ENCODE assay signal across 23 mouse cellular contexts in the genomic region with DNA sequence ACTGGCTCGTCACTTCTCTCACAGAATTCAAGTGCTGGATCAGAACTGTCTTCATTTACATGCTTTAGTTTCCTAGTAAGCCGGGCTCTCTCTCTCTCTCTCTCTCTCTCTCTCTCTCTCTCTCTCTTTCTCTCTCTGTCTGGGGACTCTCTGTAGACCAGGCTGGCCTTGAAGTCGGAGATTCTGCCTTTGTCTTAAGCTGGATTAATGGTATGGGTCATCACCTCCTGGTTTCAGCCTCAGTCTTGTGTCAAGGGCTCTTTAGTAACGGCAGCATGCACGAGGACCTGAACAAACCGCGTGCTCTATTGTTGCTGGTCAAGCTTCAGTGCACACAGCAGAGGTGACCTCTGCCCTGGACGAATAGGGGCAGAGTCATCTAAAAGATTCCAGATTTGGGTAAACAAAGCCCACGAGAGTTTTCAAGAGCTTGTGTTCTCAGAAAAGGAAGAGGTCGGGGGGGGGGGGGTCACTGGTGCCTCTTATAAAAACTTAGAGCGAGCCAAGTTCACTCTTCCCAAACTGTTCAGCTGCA. TPM values are rescaled to one million over a fixed set of nuclear protein-coding genes. Genes with fewer than 3 reads are reported as not detected.
DNase-seq lines count a peak whose midpoint lies in the region; ATAC-seq and TF ChIP-seq lines count a peak whose summit lies in the region.
"Had no signal": no experiment of that assay in that cellular context is flagged by ENCODE, and none has a peak within 500 bp of the region (broad histone marks: within the 10 kb centered on the region; RNA-seq: fewer than 3 reads in every experiment).

No protein-coding gene starts in this region.

- no peak overlapping the region for H3K9ac ChIP-seq in hindbrain, embryonic 12.5 days
- H3K9ac ChIP-seq in neural tube, embryonic 15.5 days (replicated peaks): no peak overlapping the region
- H3K9ac ChIP-seq in intestine, postnatal 0 days (ENCODE audit: low read depth, low read length): no peak overlapping the region
- H3K9ac ChIP-seq: intestine, embryonic 15.5 days; lung, embryonic 14.5 days had no signal

- TF ChIP-seq CTCF in intestine, postnatal 0 days (IDR thresholded peaks at IDR 0.05; ENCODE audit: low read depth): no peak

- H3K27me3 ChIP-seq in hindbrain, embryonic 10.5 days (ENCODE audit: insufficient read depth, poor library complexity, severe bottlenecking): no peaks in the 10 kb centered on the region
- H3K27me3 ChIP-seq in hindbrain, embryonic 12.5 days: no peaks in the 10 kb centered on the region
- H3K27me3 ChIP-seq in neural tube, embryonic 15.5 days (replicated peaks): no peaks in the 10 kb centered on the region
- H3K27me3 ChIP-seq in limb, embryonic 10.5 days (ENCODE audit: low read depth, poor library complexity, severe bottlenecking): no peaks in the 10 kb centered on the region
- H3K27me3 ChIP-seq in intestine, postnatal 0 days (replicated peaks; ENCODE audit: control insufficient read depth, insufficient read depth, low read length): no peaks in the 10 kb centered on the region
- H3K27me3 ChIP-seq: intestine, embryonic 15.5 days had no signal

- peak overlapping the region; percentile 53 for H3K27ac ChIP-seq in hindbrain, embryonic 10.5 days
- H3K27ac ChIP-seq in hindbrain, embryonic 12.5 days: no peak overlapping the region
- no peak overlapping the region for H3K27ac ChIP-seq in neural tube, embryonic 15.5 days (replicated peaks)
- 0 out of 2 replicates have a peak overlapping the region, but pooled peaks have one; percentile 25 for H3K27ac ChIP-seq in limb, embryonic 10.5 days
- no peak overlapping the region for H3K27ac ChIP-seq in intestine, postnatal 0 days (ENCODE audit: low read depth, low read length)
- H3K27ac ChIP-seq: intestine, embryonic 15.5 days had no signal

- ATAC-seq in hindbrain, embryonic 12.5 days (ENCODE audit: low FRiP score): no peak
- no peak for ATAC-seq in neural tube, embryonic 15.5 days (ENCODE audit: low FRiP score)
- ATAC-seq in intestine, postnatal 0 days: no peak
- no peak for ATAC-seq in megakaryocyte progenitor cell, adult 5-6 weeks (replicated peaks; ENCODE audit: poor library complexity)
- ATAC-seq: activated CD4-positive, CD25-positive, alpha-beta regulatory T cell, adult 4 months; intestine, embryonic 15.5 days had no signal

- peaks cover 5% of the 10 kb centered on the region; the same call in 1 of the 2 replicates for H3K9me3 ChIP-seq in hindbrain, embryonic 10.5 days
- no peaks in the 10 kb centered on the region for H3K9me3 ChIP-seq in hindbrain, embryonic 12.5 days (replicated peaks)
- no peaks in the 10 kb centered on the region for H3K9me3 ChIP-seq in neural tube, embryonic 15.5 days (replicated peaks)
- H3K9me3 ChIP-seq in limb, embryonic 10.5 days (replicated peaks): no peaks in the 10 kb centered on the region
- H3K9me3 ChIP-seq in intestine, postnatal 0 days (ENCODE audit: control insufficient read depth): no peaks in the 10 kb centered on the region
- H3K9me3 ChIP-seq: intestine, embryonic 15.5 days had no signal

- no peak overlapping the region for H3K4me3 ChIP-seq in hindbrain, embryonic 10.5 days
- H3K4me3 ChIP-seq in hindbrain, embryonic 12.5 days: no peak overlapping the region
- no peak overlapping the region for H3K4me3 ChIP-seq in neural tube, embryonic 15.5 days (replicated peaks)
- H3K4me3 ChIP-seq in limb, embryonic 10.5 days: no peak overlapping the region
- H3K4me3 ChIP-seq in intestine, postnatal 0 days (ENCODE audit: low read depth, low read length): no peak overlapping the region
- H3K4me3 ChIP-seq: intestine, embryonic 15.5 days had no signal

- no peaks in the 10 kb centered on the region for H3K36me3 ChIP-seq in hindbrain, embryonic 10.5 days
- no peaks in the 10 kb centered on the region for H3K36me3 ChIP-seq in hindbrain, embryonic 12.5 days
- H3K36me3 ChIP-seq in neural tube, embryonic 15.5 days: no peaks in the 10 kb centered on the region
- H3K36me3 ChIP-seq in limb, embryonic 10.5 days: no peaks in the 10 kb centered on the region
- H3K36me3 ChIP-seq in intestine, postnatal 0 days (ENCODE audit: control insufficient read depth, insufficient read depth): no peaks in the 10 kb centered on the region
- H3K36me3 ChIP-seq: intestine, embryonic 15.5 days had no signal

- no peak overlapping the region for H3K4me2 ChIP-seq in hindbrain, embryonic 12.5 days (replicated peaks)
- H3K4me2 ChIP-seq in neural tube, embryonic 15.5 days: no peak overlapping the region
- no peak overlapping the region for H3K4me2 ChIP-seq in intestine, postnatal 0 days (replicated peaks; ENCODE audit: low read depth)
- H3K4me2 ChIP-seq: heart, embryonic 11.5 days; intestine, embryonic 15.5 days; lung, embryonic 14.5 days had no signal

- H3K4me1 ChIP-seq in hindbrain, embryonic 10.5 days (replicated peaks): peaks cover 13% of the 10 kb centered on the region
- H3K4me1 ChIP-seq in hindbrain, embryonic 12.5 days: 0 out of 2 replicates have a peak, but pooled peaks cover 6% of the 10 kb centered on the region
- H3K4me1 ChIP-seq in neural tube, embryonic 15.5 days: no peaks in the 10 kb centered on the region
- peaks cover 11% of the 10 kb centered on the region; the same call in 1 of the 2 replicates for H3K4me1 ChIP-seq in limb, embryonic 10.5 days
- no peaks in the 10 kb centered on the region for H3K4me1 ChIP-seq in intestine, postnatal 0 days (replicated peaks; ENCODE audit: control insufficient read depth, insufficient read depth, low read length)
- H3K4me1 ChIP-seq: intestine, embryonic 15.5 days had no signal

- WGBS in hindbrain, embryonic 10.5 days: 20% methylated on average over 11 of the region's 11 CpGs
- WGBS in hindbrain, embryonic 12.5 days: 20% methylated on average over 11 of the region's 11 CpGs
- WGBS in neural tube, embryonic 15.5 days: 15% methylated on average over 11 of the region's 11 CpGs
- WGBS in limb, embryonic 10.5 days: 71% methylated on average over 11 of the region's 11 CpGs
- WGBS in intestine, postnatal 0 days: 66% methylated on average over 11 of the region's 11 CpGs

- DNase-seq in hindbrain, embryonic 10.5 days (ENCODE audit: low spot score): peak; percentile 65
- DNase-seq in neural tube, embryonic 10.5 days (ENCODE audit: extremely low spot score, low spot score): peak; percentile 33
- no peak for DNase-seq in limb, embryonic 10.5 days (ENCODE audit: low spot score)
- DNase-seq in right cerebral cortex, adult 18-20 months: no peak
- DNase-seq: cerebellum, adult 11 months; gastrocnemius, postnatal 25 days; heart, postnatal 4 days; lung, embryonic 14.5 days; thymus, postnatal 14 days had no signal

RNA-seq across cellular contexts. Expression of a gene that starts 26.7 kb away (rescaled TPM):
- 0.68 TPM in 1 of 2 replicates, not detected in the other for polyA plus RNA-seq in hindbrain, embryonic 10.5 days (2016; fragmentation: Nextera tagmentation; extraction: Ambion mirVana)
- 1.7 and 2.1 TPM in 2 replicates for polyA plus RNA-seq in hindbrain, embryonic 12.5 days (2016; fragmentation: Nextera tagmentation; extraction: Ambion mirVana)
- polyA plus RNA-seq in neural tube, embryonic 15.5 days (2015; fragmentation: Nextera tagmentation; extraction: Ambion mirVana): 2.5 and 3.7 TPM in 2 replicates
- polyA plus RNA-seq in limb, embryonic 10.5 days (2016; fragmentation: Nextera tagmentation; extraction: Ambion mirVana): 1.1 TPM in 1 of 2 replicates, not detected in the other
- polyA plus RNA-seq in intestine, postnatal 0 days (2015; fragmentation: Nextera tagmentation; extraction: Ambion mirVana): 0.73 and 1.6 TPM in 2 replicates
- total RNA-seq in megakaryocyte progenitor cell, adult 5-6 weeks (2015): not detected in 2 replicates
- total RNA-seq in megakaryocyte progenitor cell, adult 5-6 weeks (2017): not detected in 2 replicates
- total RNA-seq: common myeloid progenitor, adult 5-6 weeks; gastrocnemius, postnatal 25 days; liver, adult 2 months; monocyte, adult 5-6 weeks; neutrophil, adult 5-6 weeks had no signal
- polyA plus RNA-seq: activated CD4-positive, CD25-positive, alpha-beta regulatory T cell, adult 4 months; frontal cortex, adult 2 months; heart, embryonic 11.5 days; liver, adult 2 months; spleen, adult 2 months; stomach, embryonic 16.5 days had no signal

RNA-seq across cellular contexts. Expression of a gene that starts 39.5 kb away (rescaled TPM):
- 0.43 and 1.7 TPM in 2 replicates for polyA plus RNA-seq in hindbrain, embryonic 10.5 days (2016; fragmentation: Nextera tagmentation; extraction: Ambion mirVana)
- 1.0 and 1.2 TPM in 2 replicates for polyA plus RNA-seq in hindbrain, embryonic 12.5 days (2016; fragmentation: Nextera tagmentation; extraction: Ambion mirVana)
- polyA plus RNA-seq in neural tube, embryonic 15.5 days (2015; fragmentation: Nextera tagmentation; extraction: Ambion mirVana): 0.96 and 1.1 TPM in 2 replicates
- polyA plus RNA-seq in limb, embryonic 10.5 days (2016; fragmentation: Nextera tagmentation; extraction: Ambion mirVana): 0.48 and 0.85 TPM in 2 replicates
- 1.3 and 1.5 TPM in 2 replicates for polyA plus RNA-seq in intestine, postnatal 0 days (2015; fragmentation: Nextera tagmentation; extraction: Ambion mirVana)
- 0.35 TPM in 1 of 2 replicates, not detected in the other for total RNA-seq in megakaryocyte progenitor cell, adult 5-6 weeks (2015)
- 1.7 TPM in 1 of 2 replicates, not detected in the other for total RNA-seq in megakaryocyte progenitor cell, adult 5-6 weeks (2017)
- total RNA-seq: common myeloid progenitor, adult 5-6 weeks; gastrocnemius, postnatal 25 days; liver, adult 2 months; neutrophil, adult 5-6 weeks had no signal
- polyA plus RNA-seq: liver, adult 2 months had no signal

RNA-seq across cellular contexts. Expression of a gene that starts 56.4 kb away (rescaled TPM):
- polyA plus RNA-seq in hindbrain, embryonic 10.5 days (2016; fragmentation: Nextera tagmentation; extraction: Ambion mirVana): 17.0 and 20.3 TPM in 2 replicates
- 42.7 and 44.6 TPM in 2 replicates for polyA plus RNA-seq in hindbrain, embryonic 12.5 days (2016; fragmentation: Nextera tagmentation; extraction: Ambion mirVana)
- polyA plus RNA-seq in neural tube, embryonic 15.5 days (2015; fragmentation: Nextera tagmentation; extraction: Ambion mirVana): 43.0 and 50.5 TPM in 2 replicates
- 16.9 and 22.2 TPM in 2 replicates for polyA plus RNA-seq in limb, embryonic 10.5 days (2016; fragmentation: Nextera tagmentation; extraction: Ambion mirVana)
- 3.2 and 3.4 TPM in 2 replicates for polyA plus RNA-seq in intestine, postnatal 0 days (2015; fragmentation: Nextera tagmentation; extraction: Ambion mirVana)
- 9.2 and 11.3 TPM in 2 replicates for total RNA-seq in megakaryocyte progenitor cell, adult 5-6 weeks (2015)
- total RNA-seq in megakaryocyte progenitor cell, adult 5-6 weeks (2017): 10.2 and 15.3 TPM in 2 replicates

RNA-seq across cellular contexts. Expression of a gene that starts 56.7 kb away (rescaled TPM):
- 28.0 and 34.5 TPM in 2 replicates for polyA plus RNA-seq in hindbrain, embryonic 10.5 days (2016; fragmentation: Nextera tagmentation; extraction: Ambion mirVana)
- 32.3 and 32.4 TPM in 2 replicates for polyA plus RNA-seq in hindbrain, embryonic 12.5 days (2016; fragmentation: Nextera tagmentation; extraction: Ambion mirVana)
- 45.4 and 51.6 TPM in 2 replicates for polyA plus RNA-seq in neural tube, embryonic 15.5 days (2015; fragmentation: Nextera tagmentation; extraction: Ambion mirVana)
- 20.0 and 23.9 TPM in 2 replicates for polyA plus RNA-seq in limb, embryonic 10.5 days (2016; fragmentation: Nextera tagmentation; extraction: Ambion mirVana)
- 9.0 and 12.7 TPM in 2 replicates for polyA plus RNA-seq in intestine, postnatal 0 days (2015; fragmentation: Nextera tagmentation; extraction: Ambion mirVana)
- 8.9 and 13.4 TPM in 2 replicates for total RNA-seq in megakaryocyte progenitor cell, adult 5-6 weeks (2015)
- total RNA-seq in megakaryocyte progenitor cell, adult 5-6 weeks (2017): 7.1 and 14.9 TPM in 2 replicates
- total RNA-seq: monocyte, adult 5-6 weeks had no signal

Comparison
In these comparisons a context has a peak if more than half of its experiments do, and no peak if none do; other contexts are left out.
1. H3K27ac ChIP-seq: peak in hindbrain, embryonic 10.5 days (single experiment) and limb, embryonic 10.5 days (single experiment); none in hindbrain, embryonic 12.5 days (single experiment), neural tube, embryonic 15.5 days (single experiment) and intestine, postnatal 0 days (single experiment).
2. DNase-seq: peak in hindbrain, embryonic 10.5 days (single experiment) and neural tube, embryonic 10.5 days (single experiment); none in limb, embryonic 10.5 days (single experiment) and right cerebral cortex, adult 18-20 months (single experiment).